4 mouse cellular contexts compared by ENCODE assay signal in genomic region chr7:29639591-29639990, GRCm38 (mm10).
DNase-seq lines count a peak whose midpoint lies in the region.

No protein-coding gene starts in this region.

- DNase-seq in ES-CJ7 (ENCODE audit: low read depth, low spot score): peak; percentile 62
- DNase-seq in R1 (ENCODE audit: low read depth, low spot score): peak; percentile 71
- DNase-seq in ZHBTc4 (ENCODE audit: low read depth, low spot score): peak; percentile 62
- peak; percentile 1 for DNase-seq in heart, adult 11 months

Comparison
In these comparisons a context has a peak if more than half of its experiments do, and no peak if none do; other contexts are left out.
1. Peak in every context shown above with its lines: DNase-seq.
2. DNase-seq: peak in every context shown above with its lines; median percentile 71 in R1; 62 in ES-CJ7; 62 in ZHBTc4; 1 in heart, adult 11 months.